Mouse (Mus musculus) E14TG2a.4 (cell line): ENCODE measurements around the gene Dppa4.

Source experiments
- H3K27me3 ChIP-seq: 2 replicates; pipeline ENCODE4 v1.6.1; 2014; ENCODE audit warnings: low read length, control low read depth; ENCODE audit not compliant: insufficient read depth
- H3K36me3 ChIP-seq: 2 replicates; pipeline ENCODE4 v1.6.1; 2014; ENCODE audit warnings: low read length, control low read depth; ENCODE audit not compliant: insufficient read depth
- H3K4me1 ChIP-seq: replicated peaks from 2 replicates; pipeline ENCODE4 v1.6.1; 2014; ENCODE audit warnings: low read depth, low read length, control low read depth
- H3K4me3 ChIP-seq: replicated peaks from 2 replicates; pipeline ENCODE4 v1.5.1; 2014; ENCODE audit warnings: mild to moderate bottlenecking, low read length
- H3K9me3 ChIP-seq: 2 replicates; pipeline ENCODE4 v1.6.1; 2014; ENCODE audit warnings: low read length, control low read depth
- CTCF ChIP-seq: conservative IDR thresholded peaks from 2 replicates; pipeline ENCODE4 v1.5.1; 2014; ENCODE audit warnings: low read length
- NANOG ChIP-seq: IDR thresholded peaks from 2 replicates; pipeline ENCODE4 v1.6.1; 2014; ENCODE audit warnings: borderline replicate concordance, low read length, mixed read lengths
- POU5F1 ChIP-seq: IDR thresholded peaks from 2 replicates; pipeline ENCODE4 v1.6.1; 2014; ENCODE audit warnings: low read length, borderline replicate concordance

Dppa4 gene

DNA sequence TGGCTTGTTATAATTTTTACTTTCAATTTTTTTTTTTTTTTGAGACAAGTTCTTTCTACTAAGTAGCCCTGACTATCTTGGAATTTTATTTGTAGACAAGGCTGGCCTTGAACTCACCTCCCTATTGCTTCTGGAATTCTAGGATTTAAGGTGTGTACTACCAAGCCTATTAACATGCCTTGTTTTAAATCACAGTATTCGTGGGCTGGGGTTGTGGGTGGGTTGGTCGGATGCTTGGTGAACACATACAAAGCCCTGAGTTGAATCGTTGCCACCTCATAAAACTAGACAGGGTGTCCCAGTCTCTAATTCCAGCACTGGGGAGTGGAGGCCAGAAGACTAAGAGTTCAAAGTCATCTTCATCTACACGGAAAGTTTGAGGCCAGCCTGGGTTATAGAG lies 51.8 kb downstream of the Dppa4 start:
- no peaks in the 10 kb centered on the region for H3K36me3 ChIP-seq
- no peaks in the 10 kb centered on the region for H3K9me3 ChIP-seq
- no peak overlapping the region for H3K4me3 ChIP-seq
- no peaks in the 10 kb centered on the region for H3K27me3 ChIP-seq
- TF ChIP-seq NANOG = no peak
- no peak for TF ChIP-seq CTCF
- no peak for TF ChIP-seq POU5F1
- H3K4me1 ChIP-seq = no peaks in the 10 kb centered on the region
